Mouse (Mus musculus): Measurements from ENCODE around the gene Il12b. TPM values are rescaled to one million over a fixed set of nuclear protein-coding genes. Genes with fewer than 3 reads are reported as not detected.

The Il12b gene
- polyA plus RNA-seq, 1 experiment from 2014 or later: not detected

- WGBS: 96% methylated on average over 4 of the region's 4 CpGs
- DNase-seq (ENCODE audit: low spot score) (no peak), ATAC-seq (ENCODE audit: insufficient read depth, low FRiP score, low TSS enrichment) (no peak)
- Histone ChIP-seq H3K4me1 (ENCODE audit: control insufficient read depth, insufficient read depth, low read length) (no peaks in the 10 kb centered on the region; the same call in 1 of the 2 replicates), H3K9ac (ENCODE audit: low read length) (no peak overlapping the region), H3K27me3 (ENCODE audit: control insufficient read depth, insufficient read depth, low read length) (no peaks in the 10 kb centered on the region), H3K36me3 (ENCODE audit: control insufficient read depth, insufficient read depth, low read length) (no peaks in the 10 kb centered on the region), H3K27ac (ENCODE audit: low read depth, low read length) (no peak overlapping the region), H3K4me3 (ENCODE audit: low read depth, low read length) (no peak overlapping the region), H3K9me3 (ENCODE audit: control insufficient read depth, low read length) (no peaks in the 10 kb centered on the region), H3K4me2 (ENCODE audit: low read depth) (no peak overlapping the region)
Observed at GRCm38 (mm10) chr11:44405113-44405512, 5.2 kb downstream of the Il12b start.

GRCm38 (mm10) chr11:44405961-44406360 lies 6.1 kb downstream of the Il12b start:
- DNase-seq (ENCODE audit: low spot score) (no peak), ATAC-seq (ENCODE audit: insufficient read depth, low FRiP score, low TSS enrichment) (no peak)
- H3K36me3 ChIP-seq (ENCODE audit: control insufficient read depth, insufficient read depth, low read length): no peaks in the 10 kb centered on the region
- no peaks in the 10 kb centered on the region; the same call in 1 of the 2 replicates for H3K4me1 ChIP-seq (ENCODE audit: control insufficient read depth, insufficient read depth, low read length)
- H3K4me3 ChIP-seq (ENCODE audit: low read depth, low read length): no peak overlapping the region
- H3K4me2 ChIP-seq (ENCODE audit: low read depth): no peak overlapping the region
- no peak overlapping the region for H3K9ac ChIP-seq (ENCODE audit: low read length)
- no peaks in the 10 kb centered on the region for H3K27me3 ChIP-seq (ENCODE audit: control insufficient read depth, insufficient read depth, low read length)
- H3K9me3 ChIP-seq (ENCODE audit: control insufficient read depth, low read length): no peaks in the 10 kb centered on the region
- WGBS: 31% methylated on average over 1 of the region's 1 CpGs
- no peak overlapping the region for H3K27ac ChIP-seq (ENCODE audit: low read depth, low read length)

GRCm38 (mm10) chr11:44406457-44406856 lies 6.6 kb downstream of the Il12b start:
- no peak for ATAC-seq (ENCODE audit: insufficient read depth, low FRiP score, low TSS enrichment)
- DNase-seq (ENCODE audit: low spot score): no peak
- no peak overlapping the region for H3K27ac ChIP-seq (ENCODE audit: low read depth, low read length)
- no peaks in the 10 kb centered on the region for H3K9me3 ChIP-seq (ENCODE audit: control insufficient read depth, low read length)
- no peak overlapping the region for H3K9ac ChIP-seq (ENCODE audit: low read length)
- H3K27me3 ChIP-seq (ENCODE audit: control insufficient read depth, insufficient read depth, low read length): no peaks in the 10 kb centered on the region
- 78% methylated on average over 5 of the region's 5 CpGs for WGBS
- H3K4me3 ChIP-seq (ENCODE audit: low read depth, low read length): no peak overlapping the region
- H3K4me2 ChIP-seq (ENCODE audit: low read depth): no peak overlapping the region
- no peaks in the 10 kb centered on the region for H3K36me3 ChIP-seq (ENCODE audit: control insufficient read depth, insufficient read depth, low read length)
- no peaks in the 10 kb centered on the region; the same call in 1 of the 2 replicates for H3K4me1 ChIP-seq (ENCODE audit: control insufficient read depth, insufficient read depth, low read length)

DNA sequence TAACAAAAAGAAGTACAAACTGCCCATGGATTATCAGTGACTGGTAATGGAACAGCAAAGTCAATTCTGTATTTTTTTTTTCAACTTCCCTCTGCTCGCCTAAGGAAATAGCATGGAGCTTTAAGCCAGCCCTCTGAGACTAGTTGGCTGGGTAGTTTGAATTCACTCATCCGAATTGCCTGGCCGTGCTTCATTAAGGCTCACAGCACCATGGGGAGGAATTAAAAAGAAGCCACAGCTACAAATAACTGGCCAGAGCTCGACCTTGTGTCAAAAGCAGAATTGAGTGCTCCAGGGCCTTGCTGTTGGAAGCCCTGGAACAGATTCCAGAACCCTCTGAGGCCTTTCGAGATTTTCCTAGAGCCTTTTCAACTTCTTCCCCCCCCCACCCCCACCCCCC lies 8.8 kb downstream of the Il12b start:
- Histone ChIP-seq H3K9ac (ENCODE audit: low read length) (no peak overlapping the region), H3K27me3 (ENCODE audit: control insufficient read depth, insufficient read depth, low read length) (no peaks in the 10 kb centered on the region), H3K4me2 (ENCODE audit: low read depth) (no peak overlapping the region), H3K9me3 (ENCODE audit: control insufficient read depth, low read length) (no peaks in the 10 kb centered on the region), H3K4me1 (ENCODE audit: control insufficient read depth, insufficient read depth, low read length) (no peaks in the 10 kb centered on the region), H3K4me3 (ENCODE audit: low read depth, low read length) (no peak overlapping the region), H3K27ac (ENCODE audit: low read depth, low read length) (no peak overlapping the region), H3K36me3 (ENCODE audit: control insufficient read depth, insufficient read depth, low read length) (no peaks in the 10 kb centered on the region)
- ATAC-seq (ENCODE audit: insufficient read depth, low FRiP score, low TSS enrichment) (no peak), DNase-seq (ENCODE audit: low spot score) (no peak)
- WGBS: 33% methylated on average over 5 of the region's 5 CpGs

GRCm38 (mm10) chr11:44410413-44410812 lies 10.6 kb downstream of the Il12b start:
- Histone ChIP-seq H3K4me3 (ENCODE audit: low read depth, low read length) (no peak overlapping the region), H3K36me3 (ENCODE audit: control insufficient read depth, insufficient read depth, low read length) (no peaks in the 10 kb centered on the region), H3K9me3 (ENCODE audit: control insufficient read depth, low read length) (no peaks in the 10 kb centered on the region), H3K4me1 (ENCODE audit: control insufficient read depth, insufficient read depth, low read length) (no peaks in the 10 kb centered on the region), H3K9ac (ENCODE audit: low read length) (no peak overlapping the region), H3K27ac (ENCODE audit: low read depth, low read length) (no peak overlapping the region), H3K27me3 (ENCODE audit: control insufficient read depth, insufficient read depth, low read length) (no peaks in the 10 kb centered on the region), H3K4me2 (ENCODE audit: low read depth) (no peak overlapping the region)
- ATAC-seq (ENCODE audit: insufficient read depth, low FRiP score, low TSS enrichment) (no peak), DNase-seq (ENCODE audit: low spot score) (no peak)
- 70% methylated on average over 3 of the region's 3 CpGs for WGBS

DNA sequence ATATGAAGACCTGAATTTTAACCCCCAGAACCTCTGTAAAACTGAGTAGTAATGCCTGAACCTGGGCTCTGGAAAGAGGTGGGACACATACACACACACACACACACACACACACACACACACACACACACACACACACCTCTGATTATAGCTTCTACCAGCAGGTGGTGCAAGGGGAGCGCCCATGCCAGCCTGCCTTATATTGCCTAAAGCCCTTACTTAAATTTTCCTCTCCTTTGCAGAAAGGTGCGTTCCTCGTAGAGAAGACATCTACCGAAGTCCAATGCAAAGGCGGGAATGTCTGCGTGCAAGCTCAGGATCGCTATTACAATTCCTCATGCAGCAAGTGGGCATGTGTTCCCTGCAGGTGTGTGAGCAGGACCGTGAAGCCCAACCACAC lies 12.4 kb downstream of the Il12b start:
- DNase-seq (ENCODE audit: low spot score) (no peak), ATAC-seq (ENCODE audit: insufficient read depth, low FRiP score, low TSS enrichment) (no peak)
- Histone ChIP-seq H3K9ac (ENCODE audit: low read length) (no peak overlapping the region), H3K27ac (ENCODE audit: low read depth, low read length) (no peak overlapping the region), H3K4me3 (ENCODE audit: low read depth, low read length) (no peak overlapping the region), H3K27me3 (ENCODE audit: control insufficient read depth, insufficient read depth, low read length) (no peaks in the 10 kb centered on the region), H3K9me3 (ENCODE audit: control insufficient read depth, low read length) (no peaks in the 10 kb centered on the region), H3K36me3 (ENCODE audit: control insufficient read depth, insufficient read depth, low read length) (no peaks in the 10 kb centered on the region), H3K4me1 (ENCODE audit: control insufficient read depth, insufficient read depth, low read length) (no peaks in the 10 kb centered on the region), H3K4me2 (ENCODE audit: low read depth) (no peak overlapping the region)
- WGBS: 90% methylated on average over 8 of the region's 8 CpGs

DNA sequence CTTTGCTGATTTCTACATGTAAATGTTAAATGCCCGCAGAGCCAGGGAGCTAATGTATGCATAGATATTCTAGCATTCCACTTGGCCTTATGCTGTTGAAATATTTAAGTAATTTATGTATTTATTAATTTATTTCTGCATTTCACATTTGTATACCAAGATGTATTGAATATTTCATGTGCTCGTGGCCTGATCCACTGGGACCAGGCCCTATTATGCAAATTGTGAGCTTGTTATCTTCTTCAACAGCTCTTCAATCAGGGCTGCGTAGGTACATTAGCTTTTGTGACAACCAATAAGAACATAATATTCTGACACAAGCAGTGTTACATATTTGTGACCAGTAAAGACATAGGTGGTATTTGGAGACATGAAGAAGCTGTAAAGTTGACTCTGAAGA lies 13.5 kb downstream of the Il12b start:
- H3K4me1 ChIP-seq (ENCODE audit: control insufficient read depth, insufficient read depth, low read length): no peaks in the 10 kb centered on the region
- ATAC-seq (ENCODE audit: insufficient read depth, low FRiP score, low TSS enrichment) (no peak), DNase-seq (ENCODE audit: low spot score) (no peak)
- no peak overlapping the region for H3K27ac ChIP-seq (ENCODE audit: low read depth, low read length)
- no peaks in the 10 kb centered on the region for H3K9me3 ChIP-seq (ENCODE audit: control insufficient read depth, low read length)
- 87% methylated on average over 3 of the region's 3 CpGs for WGBS
- H3K36me3 ChIP-seq (ENCODE audit: control insufficient read depth, insufficient read depth, low read length): no peaks in the 10 kb centered on the region
- H3K9ac ChIP-seq (ENCODE audit: low read length): no peak overlapping the region
- H3K4me3 ChIP-seq (ENCODE audit: low read depth, low read length): no peak overlapping the region
- H3K4me2 ChIP-seq (ENCODE audit: low read depth): no peak overlapping the region
- H3K27me3 ChIP-seq (ENCODE audit: control insufficient read depth, insufficient read depth, low read length): no peaks in the 10 kb centered on the region

DNA sequence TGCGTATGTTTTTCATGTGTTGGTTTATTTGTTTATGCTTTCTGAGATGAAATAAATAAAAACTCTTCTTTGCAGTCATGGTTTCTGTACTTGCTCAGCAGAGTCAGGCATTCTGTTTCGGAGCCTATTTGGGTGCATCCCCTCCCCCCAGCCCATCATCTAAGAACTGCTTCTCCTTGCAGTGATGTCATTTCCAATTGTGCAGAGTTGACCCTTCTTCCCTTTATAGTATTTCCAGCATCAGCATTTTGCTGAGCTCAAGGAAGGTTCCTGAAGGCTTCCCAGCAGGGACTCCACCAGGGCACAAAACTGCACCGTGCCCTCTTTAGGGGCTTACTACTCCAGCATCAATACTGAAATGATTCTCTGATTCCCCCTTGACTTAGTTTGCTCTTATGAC lies 14.7 kb downstream of the Il12b start:
- H3K9me3 ChIP-seq (ENCODE audit: control insufficient read depth, low read length): no peaks in the 10 kb centered on the region
- 90% methylated on average over 3 of the region's 3 CpGs for WGBS
- H3K4me3 ChIP-seq (ENCODE audit: low read depth, low read length): no peak overlapping the region
- H3K9ac ChIP-seq (ENCODE audit: low read length): no peak overlapping the region
- no peaks in the 10 kb centered on the region for H3K27me3 ChIP-seq (ENCODE audit: control insufficient read depth, insufficient read depth, low read length)
- DNase-seq (ENCODE audit: low spot score) (no peak), ATAC-seq (ENCODE audit: insufficient read depth, low FRiP score, low TSS enrichment) (no peak)
- H3K36me3 ChIP-seq (ENCODE audit: control insufficient read depth, insufficient read depth, low read length): no peaks in the 10 kb centered on the region
- H3K4me2 ChIP-seq (ENCODE audit: low read depth): no peak overlapping the region
- H3K4me1 ChIP-seq (ENCODE audit: control insufficient read depth, insufficient read depth, low read length): no peaks in the 10 kb centered on the region
- no peak overlapping the region for H3K27ac ChIP-seq (ENCODE audit: low read depth, low read length)

- 69% methylated on average over 1 of the region's 1 CpGs for WGBS
- no peaks in the 10 kb centered on the region for H3K9me3 ChIP-seq (ENCODE audit: control insufficient read depth, low read length)
Observed at GRCm38 (mm10) chr11:44417403-44417802, 17.5 kb downstream of the Il12b start.

More at GRCm38 (mm10) chr11:44417403-44417802, 17.5 kb downstream of the Il12b start:
- Histone ChIP-seq H3K4me1 (ENCODE audit: control insufficient read depth, insufficient read depth, low read length) (no peaks in the 10 kb centered on the region), H3K9ac (ENCODE audit: low read length) (no peak overlapping the region), H3K4me2 (ENCODE audit: low read depth) (no peak overlapping the region), H3K27me3 (ENCODE audit: control insufficient read depth, insufficient read depth, low read length) (no peaks in the 10 kb centered on the region), H3K4me3 (ENCODE audit: low read depth, low read length) (no peak overlapping the region), H3K27ac (ENCODE audit: low read depth, low read length) (no peak overlapping the region), H3K36me3 (ENCODE audit: control insufficient read depth, insufficient read depth, low read length) (no peaks in the 10 kb centered on the region)
- DNase-seq (ENCODE audit: low spot score): no peak
- no peak for ATAC-seq (ENCODE audit: insufficient read depth, low FRiP score, low TSS enrichment)
